Mouse (Mus musculus): ENCODE measurements around the gene Per1. TPM values are rescaled to one million over a fixed set of nuclear protein-coding genes. Genes with fewer than 3 reads are reported as not detected.
A peak's percentile ranks its signal among the peaks of the same experiment; 100 is the strongest.

Per1 gene
- polyA plus RNA-seq, 1 experiment from 2014 or later, result 7.3 TPM

DNA sequence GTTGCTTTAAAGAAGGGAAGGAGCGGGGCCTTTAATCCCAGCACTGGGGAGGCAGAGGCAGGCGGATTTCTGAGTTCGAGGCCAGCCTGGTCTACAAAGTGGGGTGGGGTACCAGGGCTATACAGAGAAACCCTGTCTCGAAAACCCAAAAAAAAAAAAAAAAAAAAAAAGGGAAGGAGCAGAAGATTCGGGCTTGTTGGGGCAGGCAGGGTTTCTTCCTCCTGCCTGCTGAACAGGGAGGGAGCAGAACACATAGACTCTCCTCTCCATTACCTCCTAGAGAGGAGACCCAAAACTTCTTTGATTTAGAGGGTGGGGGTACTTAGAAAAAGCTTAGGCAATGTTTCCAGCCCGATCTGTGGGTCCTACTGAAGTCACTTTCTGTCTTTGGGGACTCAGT lies 40.3 kb downstream of the Per1 start:
- ATAC-seq (ENCODE audit: low FRiP score) (no peak), DNase-seq (ENCODE audit: low spot score, missing footprints) (no peak)
- Histone ChIP-seq H3K9me3 (ENCODE audit: control insufficient read depth, low read length) (no peaks in the 10 kb centered on the region), H3K4me2 (no peak overlapping the region), H3K4me3 (ENCODE audit: low read depth, low read length) (no peak overlapping the region), H3K36me3 (ENCODE audit: control insufficient read depth, insufficient read depth, low read length) (no peaks in the 10 kb centered on the region), H3K27me3 (ENCODE audit: control insufficient read depth, insufficient read depth, low read length) (peaks cover 3% of the 10 kb centered on the region), H3K4me1 (ENCODE audit: control insufficient read depth, insufficient read depth, low read length) (peaks cover 5% of the 10 kb centered on the region; the same call in 1 of the 2 replicates), H3K9ac (ENCODE audit: low read length) (no peak overlapping the region), H3K27ac (ENCODE audit: low read depth, low read length) (no peak overlapping the region)
- 88% methylated on average over 6 of the region's 6 CpGs for WGBS

- no peak overlapping the region for H3K4me2 ChIP-seq
- 75% methylated on average over 7 of the region's 7 CpGs for WGBS
- no peak overlapping the region for H3K27ac ChIP-seq (ENCODE audit: low read depth, low read length)
- no peaks in the 10 kb centered on the region for H3K4me1 ChIP-seq (ENCODE audit: control insufficient read depth, insufficient read depth, low read length)
- H3K36me3 ChIP-seq (ENCODE audit: control insufficient read depth, insufficient read depth, low read length), result no peaks in the 10 kb centered on the region
- H3K4me3 ChIP-seq (ENCODE audit: low read depth, low read length), result no peak overlapping the region
- H3K9ac ChIP-seq (ENCODE audit: low read length), result no peak overlapping the region
- DNase-seq (ENCODE audit: low spot score, missing footprints) (no peak), ATAC-seq (ENCODE audit: low FRiP score) (no peak)
- H3K9me3 ChIP-seq (ENCODE audit: control insufficient read depth, low read length), result no peaks in the 10 kb centered on the region
- H3K27me3 ChIP-seq (ENCODE audit: control insufficient read depth, insufficient read depth, low read length), result no peaks in the 10 kb centered on the region
Observed at GRCm38 (mm10) chr11:69147546-69147945, 52.5 kb downstream of the Per1 start.

DNA sequence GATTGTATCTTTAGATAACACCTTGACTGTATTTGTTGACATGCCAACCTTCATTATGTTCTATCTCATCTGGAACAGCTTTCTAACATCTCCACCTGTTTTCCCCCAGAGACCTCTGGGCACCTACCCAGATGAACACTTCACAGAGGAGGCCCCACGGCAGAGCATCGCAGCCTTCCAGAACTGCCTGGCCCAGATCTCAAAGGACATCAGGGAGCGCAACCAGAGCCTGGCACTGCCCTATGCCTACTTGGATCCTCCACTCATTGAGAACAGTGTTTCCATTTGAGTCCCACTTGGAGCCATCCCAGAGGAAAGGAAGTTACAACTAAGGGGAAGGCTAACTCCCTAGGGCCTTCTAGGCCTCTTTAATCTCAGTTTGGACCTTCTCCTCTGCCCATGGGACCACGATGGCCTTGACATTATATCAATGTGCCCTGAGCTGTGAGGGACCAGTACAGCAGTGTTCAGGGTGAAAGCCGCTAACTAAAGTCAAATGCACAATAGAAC lies 53.5 kb downstream of the Per1 start:
- WGBS, result 89% methylated on average over 5 of the region's 5 CpGs

DNA sequence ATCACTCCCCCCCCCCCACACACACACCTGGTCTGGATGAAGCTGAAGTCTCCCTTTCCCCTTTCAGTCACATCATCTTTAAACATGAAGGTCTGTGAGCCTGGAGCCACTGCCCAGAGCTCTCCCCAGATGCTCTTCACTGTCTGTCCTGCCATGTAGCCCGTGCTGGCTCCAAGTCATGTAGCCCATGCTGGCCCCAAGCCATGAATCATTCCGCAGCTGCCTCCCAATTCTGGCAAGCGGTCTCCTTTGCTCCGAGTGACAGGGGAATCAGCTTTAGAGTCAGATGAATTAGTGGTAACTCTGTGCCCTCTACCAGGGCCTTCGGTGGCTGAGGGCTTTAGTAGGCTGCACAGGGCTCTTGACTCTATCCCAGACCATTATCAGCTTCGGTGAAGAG lies 54.7 kb downstream of the Per1 start:
- Histone ChIP-seq H3K27me3 (ENCODE audit: control insufficient read depth, insufficient read depth, low read length) (no peaks in the 10 kb centered on the region), H3K4me3 (ENCODE audit: low read depth, low read length) (no peak overlapping the region), H3K4me1 (ENCODE audit: control insufficient read depth, insufficient read depth, low read length) (no peaks in the 10 kb centered on the region), H3K27ac (ENCODE audit: low read depth, low read length) (no peak overlapping the region), H3K36me3 (ENCODE audit: control insufficient read depth, insufficient read depth, low read length) (no peaks in the 10 kb centered on the region), H3K4me2 (no peak overlapping the region), H3K9me3 (ENCODE audit: control insufficient read depth, low read length) (no peaks in the 10 kb centered on the region), H3K9ac (ENCODE audit: low read length) (no peak overlapping the region)
- ATAC-seq (ENCODE audit: low FRiP score) (no peak), DNase-seq (ENCODE audit: low spot score, missing footprints) (no peak)
- 84% methylated on average over 6 of the region's 6 CpGs for WGBS

More for the DNA sequence above, 53.5 kb downstream of the Per1 start:
- Histone ChIP-seq H3K9ac (ENCODE audit: low read length) (no peak overlapping the region), H3K4me3 (ENCODE audit: low read depth, low read length) (no peak overlapping the region), H3K4me2 (no peak overlapping the region), H3K4me1 (ENCODE audit: control insufficient read depth, insufficient read depth, low read length) (no peaks in the 10 kb centered on the region), H3K27ac (ENCODE audit: low read depth, low read length) (no peak overlapping the region), H3K36me3 (ENCODE audit: control insufficient read depth, insufficient read depth, low read length) (no peaks in the 10 kb centered on the region), H3K9me3 (ENCODE audit: control insufficient read depth, low read length) (no peaks in the 10 kb centered on the region), H3K27me3 (ENCODE audit: control insufficient read depth, insufficient read depth, low read length) (no peaks in the 10 kb centered on the region)
- no peak for ATAC-seq (ENCODE audit: low FRiP score)
- no peak for DNase-seq (ENCODE audit: low spot score, missing footprints)

DNA sequence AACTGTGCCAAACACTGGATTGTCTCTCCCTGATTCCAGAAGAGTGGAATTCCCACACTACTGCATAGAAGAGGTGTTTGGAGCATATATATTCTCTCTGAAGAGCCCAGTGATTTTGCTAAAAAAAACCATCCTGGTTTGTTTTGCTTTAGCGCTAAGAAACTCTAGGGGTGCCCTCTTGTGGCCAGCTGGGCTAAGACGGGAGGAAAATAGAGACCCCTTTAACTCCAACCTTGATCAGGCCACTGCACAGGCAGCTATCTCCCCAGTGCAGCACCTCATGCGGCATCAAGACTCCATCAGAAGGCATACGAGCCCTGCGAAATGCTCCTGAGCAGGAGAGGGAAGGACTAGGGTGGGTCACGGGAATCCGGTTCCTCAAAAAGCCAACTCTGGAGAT lies 55.4 kb downstream of the Per1 start:
- Histone ChIP-seq H3K4me2 (peak overlapping the region; percentile 25; the same call in 1 of the 2 replicates), H3K4me3 (ENCODE audit: low read depth, low read length) (no peak overlapping the region), H3K9ac (ENCODE audit: low read length) (no peak overlapping the region), H3K27me3 (ENCODE audit: control insufficient read depth, insufficient read depth, low read length) (no peaks in the 10 kb centered on the region), H3K27ac (ENCODE audit: low read depth, low read length) (no peak overlapping the region), H3K36me3 (ENCODE audit: control insufficient read depth, insufficient read depth, low read length) (no peaks in the 10 kb centered on the region), H3K4me1 (ENCODE audit: control insufficient read depth, insufficient read depth, low read length) (no peaks in the 10 kb centered on the region), H3K9me3 (ENCODE audit: control insufficient read depth, low read length) (no peaks in the 10 kb centered on the region)
- 7% methylated on average over 7 of the region's 7 CpGs for WGBS
- ATAC-seq (ENCODE audit: low FRiP score) (no peak), DNase-seq (ENCODE audit: low spot score, missing footprints) (peak; percentile 91)

GRCm38 (mm10) chr11:69151004-69151403 lies 56.0 kb downstream of the Per1 start:
- Histone ChIP-seq H3K4me1 (ENCODE audit: control insufficient read depth, insufficient read depth, low read length) (no peaks in the 10 kb centered on the region), H3K27me3 (ENCODE audit: control insufficient read depth, insufficient read depth, low read length) (no peaks in the 10 kb centered on the region), H3K9me3 (ENCODE audit: control insufficient read depth, low read length) (no peaks in the 10 kb centered on the region), H3K36me3 (ENCODE audit: control insufficient read depth, insufficient read depth, low read length) (no peaks in the 10 kb centered on the region), H3K9ac (ENCODE audit: low read length) (no peak overlapping the region), H3K27ac (ENCODE audit: low read depth, low read length) (no peak overlapping the region), H3K4me3 (ENCODE audit: low read depth, low read length) (no peak overlapping the region), H3K4me2 (no peak overlapping the region)
- ATAC-seq (ENCODE audit: low FRiP score) (no peak), DNase-seq (ENCODE audit: low spot score, missing footprints) (peak; percentile 82)
- WGBS, result 74% methylated on average over 6 of the region's 6 CpGs

- Histone ChIP-seq H3K4me2 (no peak overlapping the region), H3K27me3 (ENCODE audit: control insufficient read depth, insufficient read depth, low read length) (peaks cover 8% of the 10 kb centered on the region; the same call in 1 of the 2 replicates), H3K27ac (ENCODE audit: low read depth, low read length) (no peak overlapping the region), H3K4me1 (ENCODE audit: control insufficient read depth, insufficient read depth, low read length) (peaks cover 7% of the 10 kb centered on the region; the same call in 1 of the 2 replicates), H3K9ac (ENCODE audit: low read length) (no peak overlapping the region), H3K4me3 (ENCODE audit: low read depth, low read length) (no peak overlapping the region), H3K9me3 (ENCODE audit: control insufficient read depth, low read length) (no peaks in the 10 kb centered on the region), H3K36me3 (ENCODE audit: control insufficient read depth, insufficient read depth, low read length) (no peaks in the 10 kb centered on the region)
- 86% methylated on average over 8 of the region's 8 CpGs for WGBS
- DNase-seq (ENCODE audit: low spot score, missing footprints) (no peak), ATAC-seq (ENCODE audit: low FRiP score) (no peak)
Observed at GRCm38 (mm10) chr11:69153831-69154230, 58.8 kb downstream of the Per1 start.

DNA sequence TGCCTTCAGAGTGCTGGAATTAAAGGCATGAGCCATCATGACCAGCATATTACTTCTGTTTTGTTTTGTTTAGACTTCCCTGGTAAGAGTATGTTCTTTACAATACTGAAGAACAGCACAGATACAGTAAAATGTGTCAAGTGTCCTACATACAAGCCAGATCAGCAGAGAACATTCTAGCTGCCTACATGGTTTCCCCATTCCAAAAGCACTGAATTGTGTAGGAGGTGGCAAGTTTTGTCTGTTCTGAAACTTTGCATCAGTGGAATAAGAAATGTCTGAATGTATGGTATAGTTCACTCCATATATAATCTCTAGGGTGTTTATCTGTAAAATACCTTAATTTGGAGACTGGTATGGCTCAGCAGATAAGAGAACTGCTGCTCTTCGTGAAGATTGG lies 60.3 kb downstream of the Per1 start:
- no peak overlapping the region for H3K27ac ChIP-seq (ENCODE audit: low read depth, low read length)
- DNase-seq (ENCODE audit: low spot score, missing footprints), result no peak
- ATAC-seq (ENCODE audit: low FRiP score), result no peak
- no peak overlapping the region for H3K4me3 ChIP-seq (ENCODE audit: low read depth, low read length)
- H3K9me3 ChIP-seq (ENCODE audit: control insufficient read depth, low read length), result no peaks in the 10 kb centered on the region
- H3K9ac ChIP-seq (ENCODE audit: low read length), result no peak overlapping the region
- WGBS, result 66% methylated on average over 1 of the region's 1 CpGs
- H3K36me3 ChIP-seq (ENCODE audit: control insufficient read depth, insufficient read depth, low read length), result no peaks in the 10 kb centered on the region
- peaks cover 8% of the 10 kb centered on the region; the same call in 1 of the 2 replicates for H3K27me3 ChIP-seq (ENCODE audit: control insufficient read depth, insufficient read depth, low read length)
- no peak overlapping the region for H3K4me2 ChIP-seq
- peaks cover 7% of the 10 kb centered on the region; the same call in 1 of the 2 replicates for H3K4me1 ChIP-seq (ENCODE audit: control insufficient read depth, insufficient read depth, low read length)

- DNase-seq (ENCODE audit: low spot score, missing footprints), result peak; percentile 89
- peak; percentile 50; the same call in 1 of the 2 replicates for ATAC-seq (ENCODE audit: low FRiP score)
- Histone ChIP-seq H3K4me3 (ENCODE audit: low read depth, low read length) (peak within 1 kb of the TSS; percentile 19), H3K9me3 (ENCODE audit: control insufficient read depth, low read length) (no peaks in the 10 kb centered on the region), H3K4me2 (peak within 1 kb of the TSS; percentile 33), H3K27me3 (ENCODE audit: control insufficient read depth, insufficient read depth, low read length) (peaks cover 8% of the 10 kb centered on the region; the same call in 1 of the 2 replicates), H3K27ac (ENCODE audit: low read depth, low read length) (no peak within 1 kb of the TSS), H3K4me1 (ENCODE audit: control insufficient read depth, insufficient read depth, low read length) (peaks cover 7% of the 10 kb centered on the region; the same call in 1 of the 2 replicates), H3K36me3 (ENCODE audit: control insufficient read depth, insufficient read depth, low read length) (no peaks in the 10 kb centered on the region), H3K9ac (ENCODE audit: low read length) (no peak within 1 kb of the TSS)
- 3% methylated on average over 18 of the region's 18 CpGs for WGBS
Observed at GRCm38 (mm10) chr11:69156800-69157199, 61.8 kb downstream of the Per1 start, which contains the start of gene Alox12b. Gene Alox12b, plus strand, starts transcription at chr11:69156989.
